Mouse (Mus musculus) heart, postnatal 4 days (tissue): Measurements from ENCODE around the gene Ren1. TPM values are rescaled to one million over a fixed set of nuclear protein-coding genes. Genes with fewer than 3 reads are reported as not detected.

Experiments used
- DNase-seq: peaks from one replicate; pipeline ENCODE4 v3.0.0; 2021
- total RNA-seq, 2 experiments: library from RNA; stranded (reverse); gene quantifications; 2 replicates each; pipeline ENCODE4 v1.2.3; 2021

Gene Ren1
- total RNA-seq, 2 experiments from 2014 or later: 0.16 TPM; not detected in 1

GRCm38 (mm10) chr1:133379254-133379985 lies 29.1 kb downstream of the Ren1 start:
- no peak for DNase-seq

- no peak for DNase-seq
Observed at GRCm38 (mm10) chr1:133379986-133380320, 29.6 kb downstream of the Ren1 start.

GRCm38 (mm10) chr1:133380347-133381065 lies 30.2 kb downstream of the Ren1 start:
- peak; percentile 68 for DNase-seq

- DNase-seq: peak; percentile 60
Observed at GRCm38 (mm10) chr1:133382008-133382407, 31.7 kb downstream of the Ren1 start.

- no peak for DNase-seq
Observed at GRCm38 (mm10) chr1:133382552-133383155, 32.3 kb downstream of the Ren1 start.

- no peak for DNase-seq
Observed at GRCm38 (mm10) chr1:133383157-133383783, 33.0 kb downstream of the Ren1 start.

- DNase-seq: peak; percentile 85
Observed at GRCm38 (mm10) chr1:133385506-133385905, 35.2 kb downstream of the Ren1 start.

GRCm38 (mm10) chr1:133386209-133386608 lies 35.9 kb downstream of the Ren1 start:
- DNase-seq: no peak

GRCm38 (mm10) chr1:133387539-133388268 lies 37.4 kb downstream of the Ren1 start:
- DNase-seq: no peak

GRCm38 (mm10) chr1:133394702-133395101 lies 44.4 kb downstream of the Ren1 start:
- DNase-seq: no peak

- DNase-seq: no peak
Observed at GRCm38 (mm10) chr1:133396693-133397092, 46.4 kb downstream of the Ren1 start.

GRCm38 (mm10) chr1:133397094-133397482 lies 46.8 kb downstream of the Ren1 start:
- DNase-seq: no peak

- peak; percentile 59 for DNase-seq
Observed at GRCm38 (mm10) chr1:133397483-133398237, 47.4 kb downstream of the Ren1 start.

GRCm38 (mm10) chr1:133400014-133400725 lies 49.9 kb downstream of the Ren1 start:
- DNase-seq: no peak

GRCm38 (mm10) chr1:133404005-133404404 lies 53.7 kb downstream of the Ren1 start:
- no peak for DNase-seq

GRCm38 (mm10) chr1:133406614-133407013 lies 56.3 kb downstream of the Ren1 start:
- DNase-seq: no peak

- DNase-seq: no peak
Observed at GRCm38 (mm10) chr1:133407436-133407835, 57.1 kb downstream of the Ren1 start.

- no peak for DNase-seq
Observed at GRCm38 (mm10) chr1:133408321-133408720, 58.0 kb downstream of the Ren1 start.

GRCm38 (mm10) chr1:133408880-133409516 lies 58.7 kb downstream of the Ren1 start:
- no peak for DNase-seq

GRCm38 (mm10) chr1:133409786-133410185 lies 59.5 kb downstream of the Ren1 start:
- no peak for DNase-seq
